Mouse (Mus musculus) ES-Bruce4 (cell line): ENCODE results near the gene Ctrb1.

Experiments
- CTCF ChIP-seq: IDR thresholded peaks from one replicate; pipeline ENCODE4 v1.8.1; 2011; ENCODE audit warnings: low read depth, low read length
- EP300 ChIP-seq: IDR thresholded peaks from 2 replicates; pipeline ENCODE4 v1.6.1; 2011; ENCODE audit warnings: low read depth, low read length; ENCODE audit not compliant: insufficient read depth

DNA sequence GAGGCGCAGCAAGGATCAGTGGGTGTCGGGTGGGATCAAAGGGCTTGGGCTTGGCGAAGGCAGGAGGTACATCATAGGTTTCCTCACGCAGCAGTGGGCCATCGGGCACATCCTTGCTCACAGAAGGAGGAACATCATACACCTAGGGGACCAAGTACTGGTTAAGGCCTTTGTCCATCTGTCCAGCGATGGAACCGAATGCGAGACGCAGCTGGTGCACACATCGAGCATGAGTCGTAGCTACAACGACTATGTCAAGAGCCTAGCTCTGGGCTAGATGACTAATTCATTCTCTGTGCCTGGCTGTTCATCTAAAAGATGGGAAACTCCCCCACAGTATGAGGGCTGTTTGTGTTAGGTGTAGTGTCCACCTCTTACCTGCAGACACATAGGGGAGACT is 23.5 kb upstream of the Ctrb1 start:
- no peak for TF ChIP-seq EP300
- no peak for TF ChIP-seq CTCF
